Mouse (Mus musculus) heart, postnatal 10 days (tissue): ENCODE measurements around the gene Slc9a9. TPM values are rescaled to one million over a fixed set of nuclear protein-coding genes. Genes with fewer than 3 reads are reported as not detected.
A peak's percentile ranks its signal among the peaks of the same experiment; 100 is the strongest.

Experiments
- DNase-seq, 2 experiments: peaks; one replicate each; pipeline ENCODE4 v3.0.0; 2021
- intact Hi-C: fragments of 180-260 bp; cut with DNase I; formaldehyde crosslinking; loops from one replicate; pipeline ENCODE4 v1.15.1; 2025
- total RNA-seq, 2 experiments: library from RNA; stranded (reverse); gene quantifications; 2 replicates each; pipeline ENCODE4 v1.2.3; 2021

Gene Slc9a9
- total RNA-seq, 2 experiments from 2014 or later = 2.7 to 2.8 TPM

DNA sequence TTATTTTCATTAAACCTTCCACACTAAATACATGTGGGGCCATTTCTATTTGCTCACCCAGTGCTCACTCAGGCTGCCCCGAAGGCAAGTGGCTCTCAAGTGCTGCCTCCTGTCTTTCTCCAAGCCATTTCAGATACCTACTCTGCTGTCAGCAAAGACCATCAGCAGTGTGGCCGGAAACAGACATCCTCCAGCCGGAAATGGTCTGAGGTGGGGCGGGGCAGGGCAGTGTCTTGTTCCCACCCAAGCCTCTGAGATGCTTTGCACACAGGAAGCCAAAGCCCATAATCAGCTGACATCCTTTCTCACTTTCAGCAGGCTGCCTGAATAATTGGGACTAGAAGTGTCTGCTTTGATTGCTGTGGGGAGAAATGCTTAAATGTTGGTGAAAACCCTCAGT, 450.4 kb downstream of the Slc9a9 start:
- intact Hi-C loops = no loop called here
- DNase-seq = peak in 1 of 2 experiments; percentile 20

DNA sequence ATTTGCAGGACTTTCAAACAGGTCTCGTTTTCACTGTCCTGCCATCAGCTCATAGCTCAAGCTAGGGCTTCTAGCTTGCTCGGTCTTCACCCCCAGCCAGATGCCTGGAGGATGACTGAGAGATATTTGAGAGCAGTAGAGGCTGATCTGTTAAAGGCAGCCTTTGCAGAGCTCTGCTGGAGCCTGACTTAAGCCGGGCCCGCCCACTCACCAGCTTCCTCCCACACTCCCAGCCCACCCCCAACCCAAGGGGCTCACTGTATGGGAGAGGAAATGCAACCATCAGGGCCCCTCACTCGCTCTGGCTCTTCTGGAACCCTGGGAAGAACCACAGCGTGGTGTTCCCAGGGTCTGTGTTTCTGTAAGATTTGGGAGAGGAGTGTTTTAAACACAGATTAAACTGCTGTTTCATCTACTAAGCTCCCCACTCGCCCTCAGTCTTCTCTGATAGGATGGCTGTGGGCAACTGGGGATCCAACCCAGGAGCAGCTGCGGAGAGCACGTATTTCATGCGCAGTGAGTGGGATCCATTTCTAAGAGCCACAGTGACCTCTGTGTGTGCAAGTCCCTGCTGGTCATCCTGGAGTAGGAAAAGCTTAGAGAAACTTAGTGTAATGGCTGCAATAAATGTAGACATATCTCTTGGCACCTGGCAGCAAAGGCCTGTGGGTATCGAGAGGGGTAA, 451.6 kb downstream of the Slc9a9 start:
- DNase-seq = peak in 1 of 2 experiments; percentile 8
- intact Hi-C loops = no loop called here

DNA sequence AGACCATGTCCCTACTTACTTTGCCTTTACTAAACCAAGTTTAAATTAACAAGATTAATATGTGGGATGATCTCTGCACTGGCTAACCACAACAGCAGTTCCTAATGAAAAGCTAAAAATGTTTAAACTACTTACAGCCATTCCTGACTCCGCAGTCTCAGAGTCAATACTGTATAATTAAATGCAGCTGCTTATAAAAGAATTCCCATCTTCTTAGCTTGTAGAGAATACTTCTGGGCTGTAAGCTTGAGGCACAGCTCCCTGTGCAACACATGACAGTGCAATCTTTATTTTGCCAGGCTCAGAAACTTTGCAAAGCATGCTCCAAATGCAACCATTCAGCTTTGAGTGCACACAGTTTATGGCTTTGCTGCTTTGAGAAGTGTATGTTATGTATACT, 456.0 kb downstream of the Slc9a9 start:
- DNase-seq = no peak
- intact Hi-C loops = no loop called here

DNA sequence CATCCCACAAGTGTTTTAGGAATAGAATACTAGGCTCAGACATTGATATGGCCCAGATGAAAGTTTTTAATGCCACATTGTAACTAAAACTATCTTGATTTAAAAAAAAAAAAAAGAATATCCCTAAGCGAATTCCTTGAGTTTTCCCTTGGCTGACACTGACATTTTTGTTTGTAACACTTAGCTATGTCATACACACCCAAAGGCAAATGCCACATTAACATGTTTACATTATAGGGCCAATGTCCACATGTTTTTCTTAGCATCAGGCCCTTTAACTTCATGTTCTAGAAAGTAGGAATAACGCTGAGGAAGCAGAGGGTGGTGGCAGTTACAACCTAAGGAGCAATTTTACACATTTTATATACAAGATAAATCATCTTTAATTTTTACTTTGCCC, 458.1 kb downstream of the Slc9a9 start:
- no peak for DNase-seq

DNA sequence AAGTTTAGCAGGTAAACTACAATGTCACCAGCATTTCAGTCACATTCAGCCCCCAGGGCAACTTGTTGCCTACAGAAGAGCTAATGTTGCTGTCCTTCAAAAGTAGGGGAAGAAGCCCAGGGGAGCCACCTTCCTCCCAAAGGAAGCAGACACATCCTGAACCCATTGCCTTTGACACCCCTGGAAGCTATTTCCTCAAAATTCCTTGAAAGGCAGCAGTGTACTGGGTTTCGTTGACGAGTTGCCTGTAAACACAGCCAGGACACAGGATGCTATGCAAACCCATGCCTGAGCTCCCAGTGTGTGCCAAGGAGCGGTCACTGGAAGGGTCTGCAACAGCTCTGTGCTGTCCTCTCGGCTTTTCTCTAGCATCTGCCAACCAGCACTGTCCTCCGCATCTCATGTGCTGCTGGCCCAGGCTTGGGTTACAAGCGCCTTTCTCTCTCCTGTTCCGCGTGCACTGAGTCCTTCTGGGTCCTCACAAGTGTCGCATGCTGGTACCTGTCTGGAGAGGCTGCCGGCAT, 479.6 kb downstream of the Slc9a9 start:
- intact Hi-C loops = no loop called here
- no peak for DNase-seq

More for the DNA sequence above, 458.1 kb downstream of the Slc9a9 start:
- intact Hi-C loops = no loop called here

DNA sequence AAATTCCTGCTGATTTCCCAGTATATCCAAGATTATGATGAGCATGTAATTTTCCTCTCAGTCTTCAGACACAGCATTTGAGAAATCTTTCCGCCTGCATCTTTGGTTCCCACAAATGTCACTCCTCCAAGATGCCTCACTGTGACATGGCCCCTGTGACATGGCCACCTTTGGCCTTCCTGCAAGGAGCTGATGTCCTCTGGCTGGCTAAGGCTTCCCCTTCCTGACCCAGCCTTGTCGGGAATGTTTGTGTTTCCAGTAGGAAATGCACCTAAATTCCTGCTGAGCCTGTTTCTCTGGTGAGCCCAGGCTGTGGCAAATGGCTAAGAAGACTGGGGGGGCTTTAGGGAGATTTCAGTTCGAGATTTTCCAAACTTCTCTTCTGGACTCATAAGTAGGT, 480.4 kb downstream of the Slc9a9 start:
- DNase-seq = no peak
- intact Hi-C loops = no loop called here

DNA sequence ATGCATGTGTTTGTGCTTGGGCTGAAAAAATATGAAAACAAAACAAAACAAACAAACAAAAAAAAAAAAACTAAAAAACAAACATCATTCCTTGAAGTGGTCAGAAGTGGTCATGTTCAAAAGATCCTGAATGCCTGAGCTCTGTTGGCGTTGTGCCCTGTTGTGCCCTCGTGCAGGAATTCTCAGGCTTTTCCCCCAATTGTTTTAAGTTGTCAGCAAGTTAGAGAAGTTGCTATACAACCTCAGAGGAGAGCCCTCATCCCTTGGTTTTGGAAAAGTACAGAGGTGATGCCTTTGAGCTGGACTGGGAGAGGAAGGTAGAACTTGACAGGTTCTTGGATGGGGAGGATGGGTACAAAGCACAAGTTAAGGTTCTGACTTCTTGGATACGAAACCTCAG, 480.9 kb downstream of the Slc9a9 start:
- DNase-seq = no peak
- intact Hi-C loops = no loop called here

DNA sequence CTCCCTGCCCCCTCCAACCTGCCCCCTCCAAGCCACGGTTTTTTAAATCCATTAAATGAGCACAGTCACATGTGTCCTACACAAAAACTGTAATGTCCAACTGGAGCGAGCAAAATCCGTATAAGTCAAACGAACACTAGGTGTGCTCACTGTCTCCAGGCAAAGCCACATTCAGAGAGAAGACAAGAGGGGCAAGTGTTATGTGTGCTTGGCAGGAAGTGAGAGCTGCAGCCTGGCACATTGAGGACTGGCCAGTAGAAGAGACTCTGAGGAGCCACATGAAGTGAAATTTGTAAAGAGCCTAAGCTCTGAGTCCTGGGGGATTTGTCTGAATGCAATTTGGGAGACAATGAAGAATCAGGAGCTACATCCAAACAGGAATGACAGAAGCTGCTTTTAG, 481.3 kb downstream of the Slc9a9 start:
- intact Hi-C loops = no loop called here
- DNase-seq = no peak

DNA sequence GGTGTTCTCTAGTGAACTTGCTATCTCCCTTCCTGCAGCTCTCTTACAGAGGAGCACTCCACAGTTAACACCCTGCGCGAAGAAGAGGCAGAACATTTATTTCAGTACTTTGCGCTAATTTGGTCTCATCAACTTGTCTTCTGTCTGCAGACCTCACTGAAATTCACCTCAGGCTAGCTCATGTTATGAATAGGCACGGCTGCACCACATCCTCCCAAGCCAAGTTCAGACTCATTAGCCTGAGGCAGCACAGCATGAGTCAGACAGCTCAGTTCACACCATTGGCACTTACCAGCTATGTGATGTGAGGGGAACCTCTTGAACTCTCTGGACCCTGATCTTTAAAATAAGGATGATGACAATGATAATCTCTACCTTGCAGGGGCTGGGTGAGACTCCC, 482.0 kb downstream of the Slc9a9 start:
- intact Hi-C loops = no loop called here
- no peak for DNase-seq

DNA sequence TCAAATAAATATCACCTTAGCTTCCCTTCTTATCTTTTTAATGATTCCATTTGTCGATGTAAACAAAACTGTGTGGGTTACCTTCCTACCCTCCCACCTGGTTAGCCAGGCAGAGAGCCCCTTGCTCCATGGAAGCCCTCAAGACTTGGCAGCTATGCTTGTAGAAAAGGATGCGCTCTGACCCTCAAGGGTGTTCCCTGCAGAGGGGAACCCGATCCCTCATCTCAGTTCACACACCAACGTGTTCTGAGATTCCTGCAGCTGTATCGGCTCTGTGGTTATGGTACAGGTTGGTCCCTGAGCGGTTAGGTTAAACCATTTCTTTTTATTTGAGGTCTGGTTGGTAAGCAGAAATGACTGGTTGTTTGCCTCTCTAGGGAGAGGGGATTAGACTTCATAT, 484.3 kb downstream of the Slc9a9 start:
- intact Hi-C loops = no loop called here
- no peak for DNase-seq

DNA sequence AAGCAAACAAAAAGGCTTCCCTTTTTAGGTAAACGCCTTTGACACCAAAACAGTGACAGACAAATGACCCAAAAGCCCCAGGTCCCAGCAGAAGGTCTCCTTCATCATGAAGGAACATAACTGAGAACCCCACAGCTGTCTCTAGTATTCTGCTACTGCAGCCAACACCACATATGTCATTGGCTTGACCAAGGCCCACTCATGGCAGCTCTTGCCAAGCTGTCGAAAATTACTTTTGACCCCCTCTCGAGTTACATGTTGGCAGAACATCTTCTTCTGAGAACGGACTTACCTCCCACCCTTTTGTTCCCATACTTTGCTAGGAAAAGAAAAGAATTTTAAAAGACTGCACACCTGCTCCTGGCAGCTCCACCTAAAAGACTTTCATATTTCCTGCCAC, 488.2 kb downstream of the Slc9a9 start:
- DNase-seq = no peak
- intact Hi-C loops = no loop called here

DNA sequence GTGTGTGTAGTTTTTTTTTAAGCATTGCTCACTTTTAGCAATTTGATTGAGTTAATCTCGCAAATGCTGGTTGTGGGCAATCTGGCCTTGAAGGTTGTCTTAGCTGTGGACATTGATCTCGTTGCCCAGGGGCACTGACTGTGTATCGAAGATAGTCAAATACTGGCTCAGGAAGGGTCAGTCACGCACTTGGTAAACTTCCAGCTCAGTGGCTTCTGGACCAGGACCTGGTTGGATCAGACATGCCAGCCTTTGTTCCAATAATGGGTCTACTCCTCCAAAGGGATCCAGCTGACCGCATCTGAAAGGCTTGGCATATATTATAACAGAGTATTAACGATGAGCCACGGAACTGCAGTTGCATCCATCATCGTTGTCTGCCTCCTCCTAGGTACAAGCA, 489.2 kb downstream of the Slc9a9 start:
- intact Hi-C loops = no loop called here

DNA sequence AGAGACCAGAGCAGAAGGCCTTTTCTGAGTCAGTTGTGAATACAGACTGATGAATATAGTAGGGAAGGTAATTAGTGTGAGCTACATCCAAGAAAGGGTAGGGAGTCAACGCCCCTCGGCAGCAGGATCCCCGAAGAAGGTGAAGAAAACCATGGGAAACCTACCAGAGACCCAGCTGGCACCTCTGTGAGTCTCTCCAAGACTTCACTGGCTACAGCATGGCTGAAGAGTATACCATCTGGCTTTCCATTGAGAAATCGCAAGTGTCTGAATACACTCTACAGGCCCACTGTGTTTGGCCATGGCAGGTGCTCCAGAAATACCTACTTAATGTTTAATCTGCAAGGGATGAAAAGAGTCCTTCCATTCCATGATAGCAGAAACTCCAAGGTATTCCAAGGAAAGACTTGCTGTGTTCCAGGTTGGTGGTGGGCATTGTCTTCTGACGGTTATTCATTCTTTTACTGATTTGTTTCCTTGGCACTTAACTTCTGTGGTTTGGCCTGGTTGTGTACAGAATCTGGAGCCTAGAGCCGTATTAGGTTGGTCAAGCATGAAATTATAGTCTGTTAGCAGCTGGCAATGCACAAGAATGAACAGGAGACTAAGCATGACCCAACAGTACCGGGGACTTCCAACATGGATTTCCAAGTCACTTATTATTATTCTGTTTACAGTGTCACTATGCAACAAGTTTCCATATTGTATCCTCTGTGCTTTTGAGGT, 491.0 kb downstream of the Slc9a9 start:
- intact Hi-C loops = no loop called here
- no peak for DNase-seq

More for the DNA sequence above, 489.2 kb downstream of the Slc9a9 start:
- no peak for DNase-seq

DNA sequence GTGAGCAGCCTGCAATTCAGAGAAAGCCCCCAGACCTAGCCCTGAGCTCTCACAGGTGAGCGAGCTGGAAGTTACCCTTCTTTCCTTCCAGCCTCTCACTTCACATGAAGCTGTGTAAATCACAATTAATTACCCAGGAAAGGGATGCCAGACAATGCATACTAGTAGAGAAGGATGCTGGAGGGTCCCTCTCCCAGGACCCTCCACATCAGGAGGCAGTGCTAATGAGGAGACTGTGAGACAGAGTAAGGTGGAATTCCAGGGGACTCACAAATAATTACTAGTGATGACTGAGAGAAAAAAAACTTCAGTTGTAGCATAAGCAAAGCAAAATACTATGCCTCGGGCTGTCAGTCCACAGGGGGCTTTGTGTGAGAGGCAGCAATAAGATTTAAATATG, 492.0 kb downstream of the Slc9a9 start:
- no peak for DNase-seq
- intact Hi-C loops = no loop called here

DNA sequence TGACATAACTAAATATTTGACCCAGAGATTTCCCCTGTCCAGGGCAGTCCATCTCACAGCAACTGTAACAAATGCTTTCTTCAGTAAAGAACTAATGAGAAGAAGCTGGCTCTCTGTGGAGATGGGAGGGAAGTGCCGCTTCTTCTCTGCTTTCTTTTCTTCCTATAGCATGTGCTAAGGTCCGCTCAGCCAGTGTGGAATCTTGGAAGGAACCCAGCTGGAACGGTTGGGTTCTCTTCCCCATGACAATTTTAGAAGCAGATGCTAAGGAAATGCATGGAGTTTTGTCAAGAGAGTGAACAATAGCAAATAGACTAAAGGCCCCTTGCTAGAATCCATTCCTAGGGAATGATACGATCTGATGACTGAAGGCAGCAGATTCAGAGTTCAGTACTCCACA, 496.5 kb downstream of the Slc9a9 start:
- peak in 1 of 2 experiments; percentile 45 for DNase-seq

DNA sequence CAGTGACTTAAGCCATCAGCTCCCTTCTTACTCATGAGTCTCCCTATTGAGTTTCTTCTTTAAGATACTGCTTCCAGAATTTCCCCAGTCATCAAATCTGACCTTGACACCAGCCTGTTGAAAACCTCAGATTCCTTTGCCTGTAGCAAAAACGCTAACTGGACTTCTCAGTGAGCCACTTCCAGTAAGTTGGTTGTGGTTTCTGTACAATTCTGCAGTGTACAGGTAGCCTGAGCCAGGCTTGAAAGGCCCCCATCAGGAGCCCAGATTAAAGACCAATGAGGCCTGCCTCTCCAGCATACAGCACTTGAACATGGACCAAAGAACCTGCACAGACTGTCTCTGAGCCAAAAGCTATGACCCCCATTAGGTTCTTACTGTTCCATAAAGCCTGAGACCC, 498.1 kb downstream of the Slc9a9 start:
- intact Hi-C loops = no loop called here
- no peak for DNase-seq

More for the DNA sequence above, 496.5 kb downstream of the Slc9a9 start:
- intact Hi-C loops = no loop called here

DNA sequence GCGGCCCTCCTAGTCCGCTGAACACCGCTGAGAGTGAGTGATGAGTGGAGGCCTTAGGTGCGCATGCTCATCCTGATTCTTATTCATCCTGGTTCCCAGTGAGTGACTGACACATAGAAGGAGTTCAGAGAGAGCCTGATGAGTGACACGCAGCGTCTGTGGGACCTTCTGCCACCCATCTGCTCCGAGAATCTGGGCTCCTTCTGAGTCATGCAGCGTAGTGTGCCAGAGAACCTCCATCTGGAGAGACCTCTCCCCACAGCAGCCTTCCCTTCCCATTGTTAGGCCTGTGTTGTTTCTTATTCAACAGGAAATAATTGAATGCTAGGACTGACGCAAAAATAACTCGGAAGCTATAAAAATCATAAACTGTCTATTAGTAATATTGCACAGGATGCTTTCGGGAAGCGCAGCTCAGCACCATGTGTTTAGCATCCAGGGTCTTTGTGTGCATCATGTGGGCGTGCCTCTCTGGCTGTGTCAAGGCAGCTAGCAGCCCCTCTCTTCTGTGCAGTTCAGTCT, 498.8 kb downstream of the Slc9a9 start:
- intact Hi-C loops = no loop called here
- no peak for DNase-seq

DNA sequence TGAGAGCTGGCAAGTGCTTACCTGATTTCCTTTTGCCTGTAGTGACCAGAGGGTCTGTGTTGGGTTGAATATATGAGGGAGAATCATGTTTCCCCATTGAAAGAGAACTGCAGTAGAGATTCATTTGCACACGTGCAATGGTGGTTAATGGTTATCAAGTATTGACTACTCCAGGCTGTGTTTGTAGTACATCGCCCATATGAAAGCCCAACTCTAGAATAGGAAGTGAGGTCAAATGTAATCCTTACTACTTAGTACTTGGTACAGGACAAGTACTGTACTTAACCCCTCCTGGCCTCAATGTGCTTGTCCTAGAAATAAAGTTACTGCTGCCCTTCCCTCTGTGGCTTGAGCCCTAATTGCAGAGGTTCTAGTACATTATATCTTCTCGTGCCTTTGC, 508.5 kb downstream of the Slc9a9 start:
- intact Hi-C loops = no loop called here
- no peak for DNase-seq

DNA sequence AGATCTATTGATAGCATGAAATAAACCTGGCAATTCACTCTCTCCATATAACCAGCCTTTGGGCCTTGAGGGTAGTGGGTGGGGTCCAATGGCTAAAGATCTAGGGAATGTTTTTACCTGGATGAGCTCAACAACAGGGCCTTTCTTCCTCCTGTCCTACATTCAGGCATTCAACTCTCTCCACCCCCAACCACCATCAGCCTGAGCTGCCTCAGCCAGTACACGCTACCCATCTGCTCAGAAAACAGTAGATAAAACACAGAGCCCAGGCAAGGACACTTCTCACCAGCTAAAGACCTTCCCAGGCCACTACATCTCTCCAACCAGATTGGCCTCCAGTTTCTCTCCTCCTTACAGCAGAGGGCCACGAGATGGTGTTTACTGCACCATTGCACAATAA, 510.3 kb downstream of the Slc9a9 start:
- intact Hi-C loops = no loop called here

DNA sequence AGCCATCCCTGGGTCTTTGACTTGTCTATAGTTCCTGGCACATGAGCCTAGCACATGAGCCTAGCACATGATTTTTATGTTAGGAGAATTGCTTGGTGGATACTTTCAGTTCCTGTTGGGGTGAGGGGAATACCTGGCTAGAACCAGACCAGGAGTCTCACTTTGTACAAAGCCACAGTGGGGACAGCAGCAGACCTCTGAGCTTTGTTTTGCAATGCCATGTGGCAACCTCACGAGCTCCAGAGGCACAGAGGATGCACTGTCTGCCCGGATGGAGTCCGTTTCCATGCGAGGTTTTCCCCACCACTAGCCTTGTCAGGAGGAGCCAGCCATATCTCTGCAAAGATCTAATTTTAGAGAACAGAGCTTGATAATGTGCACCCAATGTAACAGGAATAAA, 510.9 kb downstream of the Slc9a9 start:
- no peak for DNase-seq
- intact Hi-C loops = no loop called here

More for the DNA sequence above, 510.3 kb downstream of the Slc9a9 start:
- no peak for DNase-seq

DNA sequence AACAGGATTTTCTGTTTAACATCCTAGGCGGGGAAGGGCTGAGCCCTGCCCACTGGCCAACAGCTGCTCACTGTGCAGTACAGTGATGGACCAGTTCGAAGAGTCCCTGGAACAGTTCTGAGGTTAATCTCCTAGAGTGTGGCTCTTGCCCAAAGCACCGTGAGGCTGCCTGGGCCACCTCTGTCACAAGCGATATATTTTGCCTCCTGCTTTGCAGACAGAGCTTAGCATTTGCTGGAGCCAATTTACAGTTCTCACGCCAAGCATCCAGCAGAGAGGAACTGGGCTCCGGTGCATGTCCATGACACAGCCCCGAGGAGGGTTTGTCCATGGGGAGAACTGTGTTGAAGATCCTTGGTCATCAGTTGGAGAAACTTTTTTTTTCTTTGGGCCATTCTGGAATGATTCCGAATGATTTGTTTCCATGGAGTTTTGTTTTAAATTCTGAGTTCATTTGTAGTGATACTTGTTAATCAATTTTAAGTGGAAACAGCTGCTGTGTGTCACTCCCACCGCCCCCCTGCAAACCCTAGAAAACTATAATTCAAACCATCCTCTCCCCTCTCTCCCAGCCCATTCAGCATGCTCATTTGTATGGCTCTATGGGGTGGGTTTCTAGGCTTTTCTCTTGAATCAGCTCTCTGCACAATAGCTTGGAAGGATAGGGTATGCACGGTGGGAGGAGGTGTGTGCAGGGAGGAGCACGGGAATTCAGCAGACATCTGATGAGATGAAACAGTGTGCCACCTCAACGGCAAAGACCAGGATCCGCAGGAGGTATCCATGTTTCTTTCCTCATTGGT, 511.7 kb downstream of the Slc9a9 start:
- DNase-seq = peak in 1 of 2 experiments; percentile 32

More for the DNA sequence above, 511.7 kb downstream of the Slc9a9 start:
- intact Hi-C loops = no loop called here
